Comparison of ENCODE assay signal across 11 mouse cellular contexts in genomic region chr15:98677977-98678376, GRCm38 (mm10). TPM values are rescaled to one million over a fixed set of nuclear protein-coding genes. Genes with fewer than 3 reads are reported as not detected.
DNase-seq lines count a peak whose midpoint lies in the region; ATAC-seq and TF ChIP-seq lines count a peak whose summit lies in the region.
"Had no signal": no experiment of that assay in that cellular context is flagged by ENCODE, and none has a peak within 500 bp of the region (broad histone marks: within the 10 kb centered on the region; RNA-seq: fewer than 3 reads in every experiment).

No protein-coding gene starts in this region.

- no peak for TF ChIP-seq CTCF in forebrain, postnatal 0 days (IDR thresholded peaks at IDR 0.05; ENCODE audit: low read depth)
- no peak for TF ChIP-seq CTCF in MEL (IDR thresholded peaks at IDR 0.05 in 2 of 3, conservative IDR thresholded peaks at IDR 0.05 in 1 of 3; ENCODE audit: control insufficient read depth in 1 of 3, insufficient read depth in 1 of 3, low read depth in 2 of 3, low read length in 3 of 3, poor library complexity in 1 of 3, severe bottlenecking in 1 of 3)

- no peaks in the 10 kb centered on the region for H3K79me2 ChIP-seq in MEL (ENCODE audit: control insufficient read depth, insufficient read depth, low read length, poor library complexity)

- H3K9me3 ChIP-seq in forebrain, embryonic 13.5 days (replicated peaks): no peaks in the 10 kb centered on the region
- H3K9me3 ChIP-seq in forebrain, postnatal 0 days (ENCODE audit: low read length): no peaks in the 10 kb centered on the region
- H3K9me3 ChIP-seq in hindbrain, embryonic 10.5 days: no peaks in the 10 kb centered on the region
- H3K9me3 ChIP-seq in hindbrain, embryonic 16.5 days (ENCODE audit: control insufficient read depth, low read length): no peaks in the 10 kb centered on the region
- no peaks in the 10 kb centered on the region for H3K9me3 ChIP-seq in MEL (replicated peaks; ENCODE audit: insufficient read depth, low read length)
- H3K9me3 ChIP-seq in midbrain, embryonic 14.5 days (ENCODE audit: control insufficient read depth, low read length): no peaks in the 10 kb centered on the region
- H3K9me3 ChIP-seq: embryonic facial prominence, embryonic 15.5 days; megakaryocyte, embryonic 14.5 days had no signal

- H3K27ac ChIP-seq in forebrain, embryonic 13.5 days: no peak overlapping the region
- no peak overlapping the region for H3K27ac ChIP-seq in forebrain, postnatal 0 days (ENCODE audit: low read depth, low read length)
- peak overlapping the region; percentile 80; the same call in 1 of the 2 replicates for H3K27ac ChIP-seq in hindbrain, embryonic 10.5 days
- H3K27ac ChIP-seq in hindbrain, embryonic 16.5 days (ENCODE audit: low read depth, low read length): no peak overlapping the region
- 0 out of 2 replicates have a peak overlapping the region, but pooled peaks have one; percentile 5 for H3K27ac ChIP-seq in MEL (ENCODE audit: control insufficient read depth, low read depth, low read length)
- H3K27ac ChIP-seq in midbrain, embryonic 14.5 days (replicated peaks; ENCODE audit: low read depth, low read length): no peak overlapping the region
- H3K27ac ChIP-seq: embryonic facial prominence, embryonic 15.5 days; kidney, postnatal 0 days had no signal

- no peak for ATAC-seq in forebrain, embryonic 13.5 days
- ATAC-seq in forebrain, postnatal 0 days: no peak
- no peak for ATAC-seq in hindbrain, embryonic 16.5 days
- no peak for ATAC-seq in midbrain, embryonic 14.5 days (ENCODE audit: low FRiP score, low TSS enrichment)
- no peak for ATAC-seq in activated CD4-positive, CD25-positive, alpha-beta regulatory T cell, adult 4 months

- no peak for TF ChIP-seq RAD21 in MEL (IDR thresholded peaks at IDR 0.05; ENCODE audit: low read depth, low read length)

- peaks cover 37% of the 10 kb centered on the region for H3K27me3 ChIP-seq in forebrain, embryonic 13.5 days
- H3K27me3 ChIP-seq in forebrain, postnatal 0 days (ENCODE audit: insufficient read depth, low read length): no peaks in the 10 kb centered on the region
- peaks cover 66% of the 10 kb centered on the region for H3K27me3 ChIP-seq in hindbrain, embryonic 10.5 days (ENCODE audit: insufficient read depth, poor library complexity, severe bottlenecking)
- no peaks in the 10 kb centered on the region for H3K27me3 ChIP-seq in hindbrain, embryonic 16.5 days (replicated peaks; ENCODE audit: control insufficient read depth, insufficient read depth, low read length)
- no peaks in the 10 kb centered on the region for H3K27me3 ChIP-seq in MEL (ENCODE audit: control insufficient read depth in 1 of 2, insufficient read depth in 2 of 2, low read length in 2 of 2)
- no peaks in the 10 kb centered on the region for H3K27me3 ChIP-seq in midbrain, embryonic 14.5 days (ENCODE audit: control insufficient read depth, insufficient read depth, low read length)

- H3K4me2 ChIP-seq in forebrain, embryonic 13.5 days: peak overlapping the region; percentile 99; the same call in 1 of the 2 replicates
- no peak overlapping the region for H3K4me2 ChIP-seq in forebrain, postnatal 0 days (ENCODE audit: low read depth)
- no peak overlapping the region; the same call in 1 of the 2 replicates for H3K4me2 ChIP-seq in hindbrain, embryonic 16.5 days (ENCODE audit: low read length)
- peak overlapping the region; percentile 99; the same call in 1 of the 2 replicates for H3K4me2 ChIP-seq in midbrain, embryonic 14.5 days (ENCODE audit: low read length)

- no peaks in the 10 kb centered on the region for H3K36me3 ChIP-seq in forebrain, embryonic 13.5 days (ENCODE audit: poor library complexity, severe bottlenecking)
- no peaks in the 10 kb centered on the region for H3K36me3 ChIP-seq in forebrain, postnatal 0 days (ENCODE audit: insufficient read depth)
- no peaks in the 10 kb centered on the region for H3K36me3 ChIP-seq in hindbrain, embryonic 10.5 days
- no peaks in the 10 kb centered on the region for H3K36me3 ChIP-seq in hindbrain, embryonic 16.5 days (ENCODE audit: control insufficient read depth, insufficient read depth, low read length)
- H3K36me3 ChIP-seq in MEL (ENCODE audit: control insufficient read depth in 1 of 2, insufficient read depth in 2 of 2, low read length in 2 of 2): peaks cover 0 to 33% of the 10 kb centered on the region in 2 experiments; a peak in 2 of 4 replicates
- no peaks in the 10 kb centered on the region for H3K36me3 ChIP-seq in midbrain, embryonic 14.5 days (ENCODE audit: control insufficient read depth, insufficient read depth, low read length)
- H3K36me3 ChIP-seq: embryonic facial prominence, embryonic 15.5 days had no signal

- peaks cover 43% of the 10 kb centered on the region for H3K4me1 ChIP-seq in forebrain, embryonic 13.5 days
- H3K4me1 ChIP-seq in forebrain, postnatal 0 days (ENCODE audit: insufficient read depth): peaks cover 12% of the 10 kb centered on the region
- H3K4me1 ChIP-seq in hindbrain, embryonic 10.5 days (replicated peaks): peaks cover 48% of the 10 kb centered on the region
- H3K4me1 ChIP-seq in hindbrain, embryonic 16.5 days (ENCODE audit: control insufficient read depth, insufficient read depth, low read depth, low read length): peaks cover 32% of the 10 kb centered on the region
- H3K4me1 ChIP-seq in MEL (ENCODE audit: control insufficient read depth in 1 of 2, insufficient read depth in 2 of 2, low read length in 2 of 2): peaks cover 21 to 41% of the 10 kb centered on the region in 2 experiments
- H3K4me1 ChIP-seq in midbrain, embryonic 14.5 days (ENCODE audit: control insufficient read depth, insufficient read depth, low read length): peaks cover 37% of the 10 kb centered on the region

- TF ChIP-seq POLR2A in MEL (IDR thresholded peaks at IDR 0.05; ENCODE audit: control insufficient read depth in 1 of 2, insufficient read depth in 1 of 2, low read depth in 1 of 2, low read length in 2 of 2, poor library complexity in 1 of 2): no peak

- no peak for DNase-seq in forebrain, postnatal 0 days
- no peak for DNase-seq in hindbrain, embryonic 10.5 days (ENCODE audit: low spot score)
- no peak for DNase-seq in MEL (ENCODE audit: low read depth, low spot score)
- no peak for DNase-seq in midbrain, embryonic 14.5 days

- no peak overlapping the region for H3K4me3 ChIP-seq in forebrain, embryonic 13.5 days
- H3K4me3 ChIP-seq in forebrain, postnatal 0 days (ENCODE audit: low read depth, low read length): no peak overlapping the region
- no peak overlapping the region for H3K4me3 ChIP-seq in hindbrain, embryonic 10.5 days
- no peak overlapping the region for H3K4me3 ChIP-seq in hindbrain, embryonic 16.5 days (ENCODE audit: low read length)
- H3K4me3 ChIP-seq in MEL (ENCODE audit: control insufficient read depth in 1 of 2, insufficient read depth in 1 of 2, low read depth in 2 of 2, low read length in 2 of 2): peak overlapping the region; percentile 50 to 76
- H3K4me3 ChIP-seq in midbrain, embryonic 14.5 days (replicated peaks; ENCODE audit: low read depth, low read length): no peak overlapping the region

- 67% methylated on average over 7 of the region's 7 CpGs for WGBS in forebrain, embryonic 13.5 days
- 62% methylated on average over 7 of the region's 7 CpGs for WGBS in forebrain, postnatal 0 days
- 72% methylated on average over 7 of the region's 7 CpGs for WGBS in hindbrain, embryonic 10.5 days
- WGBS in hindbrain, embryonic 16.5 days: 76% methylated on average over 7 of the region's 7 CpGs
- 61% methylated on average over 7 of the region's 7 CpGs for WGBS in midbrain, embryonic 14.5 days

- H3K9ac ChIP-seq in forebrain, embryonic 13.5 days: no peak overlapping the region
- no peak overlapping the region for H3K9ac ChIP-seq in forebrain, postnatal 0 days
- H3K9ac ChIP-seq in hindbrain, embryonic 16.5 days (ENCODE audit: low read depth, low read length): no peak overlapping the region
- H3K9ac ChIP-seq in MEL (ENCODE audit: control insufficient read depth, low read depth, low read length, poor library complexity, severe bottlenecking): peak overlapping the region; percentile 56
- H3K9ac ChIP-seq in midbrain, embryonic 14.5 days (replicated peaks; ENCODE audit: low read length): no peak overlapping the region
- H3K9ac ChIP-seq: embryonic facial prominence, embryonic 15.5 days had no signal

- no peak for TF ChIP-seq EP300 in MEL (IDR thresholded peaks at IDR 0.05; ENCODE audit: low read depth in 1 of 2, low read length in 2 of 2)

RNA-seq across cellular contexts. Expression of gene Rnd1, which starts 0.7 kb away (rescaled TPM):
- polyA plus RNA-seq in forebrain, embryonic 13.5 days (2015; fragmentation: Nextera tagmentation; extraction: Ambion mirVana): 6.3 and 7.0 TPM in 2 replicates
- 34.1 and 56.6 TPM in 2 replicates for total RNA-seq in forebrain, postnatal 0 days (2014; rRNA removed)
- polyA plus RNA-seq in forebrain, postnatal 0 days (2015; fragmentation: Nextera tagmentation; extraction: Ambion mirVana): 20.9 and 24.1 TPM in 2 replicates
- polyA plus RNA-seq in hindbrain, embryonic 10.5 days (2016; fragmentation: Nextera tagmentation; extraction: Ambion mirVana): 3.7 and 5.8 TPM in 2 replicates
- polyA plus RNA-seq in hindbrain, embryonic 16.5 days (2015; fragmentation: Nextera tagmentation; extraction: Ambion mirVana): 12.6 and 16.7 TPM in 2 replicates
- 5.8 and 6.0 TPM in 2 replicates for total RNA-seq in MEL (2012; rRNA removed)
- 1 to 10 TPM in 1 of 2 experiments, not detected in 1; 5.5 TPM for polyA plus RNA-seq in MEL (2012; ENCODE audit: insufficient read depth in 1 of 2, insufficient read length in 2 of 2, low read depth in 1 of 2, low replicate concordance in 2 of 2, missing spikeins in 1 of 2)
- polyA plus RNA-seq in midbrain, embryonic 14.5 days (2014; fragmentation: Nextera tagmentation; extraction: Ambion mirVana): 7.4 and 9.2 TPM in 2 replicates
- 1 to 10 TPM in 1 of 2 experiments, under 1 TPM in 1; 0.50 to 1.5 TPM for polyA plus RNA-seq in activated CD4-positive, CD25-positive, alpha-beta regulatory T cell, adult 4 months (2017; shearing (Covaris generic))

RNA-seq across cellular contexts. Expression of gene Ddx23, which starts 15.3 kb away (rescaled TPM):
- polyA plus RNA-seq in forebrain, embryonic 13.5 days (2015; fragmentation: Nextera tagmentation; extraction: Ambion mirVana): 32.5 and 33.3 TPM in 2 replicates
- 54.9 and 70.6 TPM in 2 replicates for total RNA-seq in forebrain, postnatal 0 days (2014; rRNA removed)
- 11.9 and 13.8 TPM in 2 replicates for polyA plus RNA-seq in forebrain, postnatal 0 days (2015; fragmentation: Nextera tagmentation; extraction: Ambion mirVana)
- polyA plus RNA-seq in hindbrain, embryonic 10.5 days (2016; fragmentation: Nextera tagmentation; extraction: Ambion mirVana): 22.8 and 23.8 TPM in 2 replicates
- polyA plus RNA-seq in hindbrain, embryonic 16.5 days (2015; fragmentation: Nextera tagmentation; extraction: Ambion mirVana): 17.8 and 19.7 TPM in 2 replicates
- total RNA-seq in MEL (2012; rRNA removed): 193 and 213 TPM in 2 replicates
- 100 to 1,000 TPM; 194 to 252 TPM for polyA plus RNA-seq in MEL (2012; ENCODE audit: insufficient read depth in 1 of 2, insufficient read length in 2 of 2, low read depth in 1 of 2, low replicate concordance in 2 of 2, missing spikeins in 1 of 2)
- 17.7 and 24.9 TPM in 2 replicates for polyA plus RNA-seq in midbrain, embryonic 14.5 days (2014; fragmentation: Nextera tagmentation; extraction: Ambion mirVana)
- polyA plus RNA-seq in activated CD4-positive, CD25-positive, alpha-beta regulatory T cell, adult 4 months (2017; shearing (Covaris generic)): 10 to 100 TPM; 22.8 to 27.3 TPM

RNA-seq across cellular contexts. Expression of gene Ccdc65, which starts 30.0 kb away (rescaled TPM):
- 2.1 TPM in 2 replicates for polyA plus RNA-seq in forebrain, embryonic 13.5 days (2015; fragmentation: Nextera tagmentation; extraction: Ambion mirVana)
- 6.1 and 8.2 TPM in 2 replicates for total RNA-seq in forebrain, postnatal 0 days (2014; rRNA removed)
- 5.6 and 10.5 TPM in 2 replicates for polyA plus RNA-seq in forebrain, postnatal 0 days (2015; fragmentation: Nextera tagmentation; extraction: Ambion mirVana)
- 1.7 and 3.1 TPM in 2 replicates for polyA plus RNA-seq in hindbrain, embryonic 10.5 days (2016; fragmentation: Nextera tagmentation; extraction: Ambion mirVana)
- polyA plus RNA-seq in hindbrain, embryonic 16.5 days (2015; fragmentation: Nextera tagmentation; extraction: Ambion mirVana): 7.9 and 9.0 TPM in 2 replicates
- not detected in 2 replicates for total RNA-seq in MEL (2012; rRNA removed)
- under 1 TPM in 1 of 2 experiments, not detected in 1; 0.13 TPM for polyA plus RNA-seq in MEL (2012; ENCODE audit: insufficient read depth in 1 of 2, insufficient read length in 2 of 2, low read depth in 1 of 2, low replicate concordance in 2 of 2, missing spikeins in 1 of 2)
- polyA plus RNA-seq in midbrain, embryonic 14.5 days (2014; fragmentation: Nextera tagmentation; extraction: Ambion mirVana): 5.7 and 6.3 TPM in 2 replicates
- polyA plus RNA-seq in activated CD4-positive, CD25-positive, alpha-beta regulatory T cell, adult 4 months (2017; shearing (Covaris generic)): under 1 TPM in 1 of 2 experiments, not detected in 1; 0.62 TPM
- total RNA-seq: granulocyte monocyte progenitor cell, adult 5-6 weeks had no signal

RNA-seq across cellular contexts. Expression of gene Cacnb3, which starts 47.3 kb away (rescaled TPM):
- polyA plus RNA-seq in forebrain, embryonic 13.5 days (2015; fragmentation: Nextera tagmentation; extraction: Ambion mirVana): 82.1 and 94.8 TPM in 2 replicates
- 191 and 201 TPM in 2 replicates for total RNA-seq in forebrain, postnatal 0 days (2014; rRNA removed)
- polyA plus RNA-seq in forebrain, postnatal 0 days (2015; fragmentation: Nextera tagmentation; extraction: Ambion mirVana): 133 and 139 TPM in 2 replicates
- polyA plus RNA-seq in hindbrain, embryonic 10.5 days (2016; fragmentation: Nextera tagmentation; extraction: Ambion mirVana): 38.8 and 58.6 TPM in 2 replicates
- polyA plus RNA-seq in hindbrain, embryonic 16.5 days (2015; fragmentation: Nextera tagmentation; extraction: Ambion mirVana): 129 and 141 TPM in 2 replicates
- 1.4 TPM in 2 replicates for total RNA-seq in MEL (2012; rRNA removed)
- 1 to 10 TPM in 1 of 2 experiments, not detected in 1; 8.5 TPM for polyA plus RNA-seq in MEL (2012; ENCODE audit: insufficient read depth in 1 of 2, insufficient read length in 2 of 2, low read depth in 1 of 2, low replicate concordance in 2 of 2, missing spikeins in 1 of 2)
- polyA plus RNA-seq in midbrain, embryonic 14.5 days (2014; fragmentation: Nextera tagmentation; extraction: Ambion mirVana): 130 and 136 TPM in 2 replicates
- polyA plus RNA-seq in activated CD4-positive, CD25-positive, alpha-beta regulatory T cell, adult 4 months (2017; shearing (Covaris generic)): under 1 TPM in 1 of 2 experiments, not detected in 1; 0.19 TPM
- total RNA-seq: granulocyte monocyte progenitor cell, adult 5-6 weeks had no signal

RNA-seq across cellular contexts. Expression of gene Fkbp11, which starts 50.0 kb away (rescaled TPM):
- 3.0 and 4.9 TPM in 2 replicates for polyA plus RNA-seq in forebrain, embryonic 13.5 days (2015; fragmentation: Nextera tagmentation; extraction: Ambion mirVana)
- total RNA-seq in forebrain, postnatal 0 days (2014; rRNA removed): 0.90 and 2.9 TPM in 2 replicates
- polyA plus RNA-seq in forebrain, postnatal 0 days (2015; fragmentation: Nextera tagmentation; extraction: Ambion mirVana): 5.2 and 5.3 TPM in 2 replicates
- polyA plus RNA-seq in hindbrain, embryonic 10.5 days (2016; fragmentation: Nextera tagmentation; extraction: Ambion mirVana): 12.9 and 15.9 TPM in 2 replicates
- polyA plus RNA-seq in hindbrain, embryonic 16.5 days (2015; fragmentation: Nextera tagmentation; extraction: Ambion mirVana): 6.3 and 8.9 TPM in 2 replicates
- total RNA-seq in MEL (2012; rRNA removed): 109 and 160 TPM in 2 replicates
- 100 to 1,000 TPM in 1 of 2 experiments, not detected in 1; 118 TPM for polyA plus RNA-seq in MEL (2012; ENCODE audit: insufficient read depth in 1 of 2, insufficient read length in 2 of 2, low read depth in 1 of 2, low replicate concordance in 2 of 2, missing spikeins in 1 of 2)
- polyA plus RNA-seq in midbrain, embryonic 14.5 days (2014; fragmentation: Nextera tagmentation; extraction: Ambion mirVana): 1.7 and 3.8 TPM in 2 replicates
- polyA plus RNA-seq in activated CD4-positive, CD25-positive, alpha-beta regulatory T cell, adult 4 months (2017; shearing (Covaris generic)): 1 to 10 TPM; 1.3 to 1.7 TPM

Comparison
In these comparisons a context has a peak if more than half of its experiments do, and no peak if none do; other contexts are left out.
1. H3K27ac ChIP-seq: peak in hindbrain, embryonic 10.5 days (single experiment) and MEL (single experiment); none in forebrain, embryonic 13.5 days (single experiment), forebrain, postnatal 0 days (single experiment), hindbrain, embryonic 16.5 days (single experiment) and midbrain, embryonic 14.5 days (single experiment).
2. H3K4me2 ChIP-seq: peak in forebrain, embryonic 13.5 days (single experiment) and midbrain, embryonic 14.5 days (single experiment); none in forebrain, postnatal 0 days (single experiment) and hindbrain, embryonic 16.5 days (single experiment).
3. H3K4me3 ChIP-seq: peak in MEL (2 of 2); none in forebrain, embryonic 13.5 days (single experiment), forebrain, postnatal 0 days (single experiment), hindbrain, embryonic 10.5 days (single experiment), hindbrain, embryonic 16.5 days (single experiment) and midbrain, embryonic 14.5 days (single experiment).